Mouse (Mus musculus): ENCODE measurements around the gene Rsrc1.

- TF ChIP-seq CTCF (IDR thresholded peaks at IDR 0.05; ENCODE audit: control insufficient read depth, insufficient read depth, low read length) (no peak), POLR2A (IDR thresholded peaks at IDR 0.05; ENCODE audit: borderline replicate concordance, control insufficient read depth, low read depth, low read length) (no peak)
Observed at GRCm38 (mm10) chr3:67352763-67353149, 371.6 kb downstream of the Rsrc1 start.

Measured in bone marrow, adult 2 months (tissue).